Mouse (Mus musculus) heart, postnatal 36 days (tissue): Measurements from ENCODE around the gene Kif26b. TPM values are rescaled to one million over a fixed set of nuclear protein-coding genes. Genes with fewer than 3 reads are reported as not detected.

Experiments
- DNase-seq, 2 experiments: peaks; one replicate each; pipeline ENCODE4 v3.0.0; 2021 to 2022
- intact Hi-C: fragments of 180-260 bp; cut with DNase I; formaldehyde crosslinking; loops from one replicate; pipeline ENCODE4 v1.15.1; 2025
- total RNA-seq, 2 experiments: library from RNA; stranded (reverse); gene quantifications; 2 replicates each; pipeline ENCODE4 v1.2.3; 2021

The Kif26b gene
- total RNA-seq, 2 experiments from 2014 or later = 3.9 to 4.2 TPM

DNA sequence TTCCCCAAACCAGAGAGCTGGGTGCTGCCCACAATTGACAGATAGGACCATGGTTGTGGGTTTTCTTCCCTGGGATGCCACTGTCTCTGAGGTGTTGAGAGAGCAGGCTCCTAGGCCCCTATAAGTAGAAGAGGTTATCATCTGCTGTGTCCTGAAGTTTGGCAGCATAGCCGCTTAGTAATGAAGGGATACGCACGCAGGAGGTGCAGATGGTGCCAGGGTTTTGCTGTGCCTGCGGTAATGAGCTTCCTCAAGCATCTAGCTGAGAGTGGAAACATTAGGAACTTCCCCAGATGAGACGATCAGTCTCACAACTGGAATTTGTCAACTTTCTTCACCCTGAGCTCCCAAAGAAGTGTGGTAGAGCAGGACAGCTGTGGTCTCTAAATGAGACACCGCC lies 363.5 kb downstream of the Kif26b start:
- no peak for DNase-seq
- intact Hi-C loops = no loop called here

DNA sequence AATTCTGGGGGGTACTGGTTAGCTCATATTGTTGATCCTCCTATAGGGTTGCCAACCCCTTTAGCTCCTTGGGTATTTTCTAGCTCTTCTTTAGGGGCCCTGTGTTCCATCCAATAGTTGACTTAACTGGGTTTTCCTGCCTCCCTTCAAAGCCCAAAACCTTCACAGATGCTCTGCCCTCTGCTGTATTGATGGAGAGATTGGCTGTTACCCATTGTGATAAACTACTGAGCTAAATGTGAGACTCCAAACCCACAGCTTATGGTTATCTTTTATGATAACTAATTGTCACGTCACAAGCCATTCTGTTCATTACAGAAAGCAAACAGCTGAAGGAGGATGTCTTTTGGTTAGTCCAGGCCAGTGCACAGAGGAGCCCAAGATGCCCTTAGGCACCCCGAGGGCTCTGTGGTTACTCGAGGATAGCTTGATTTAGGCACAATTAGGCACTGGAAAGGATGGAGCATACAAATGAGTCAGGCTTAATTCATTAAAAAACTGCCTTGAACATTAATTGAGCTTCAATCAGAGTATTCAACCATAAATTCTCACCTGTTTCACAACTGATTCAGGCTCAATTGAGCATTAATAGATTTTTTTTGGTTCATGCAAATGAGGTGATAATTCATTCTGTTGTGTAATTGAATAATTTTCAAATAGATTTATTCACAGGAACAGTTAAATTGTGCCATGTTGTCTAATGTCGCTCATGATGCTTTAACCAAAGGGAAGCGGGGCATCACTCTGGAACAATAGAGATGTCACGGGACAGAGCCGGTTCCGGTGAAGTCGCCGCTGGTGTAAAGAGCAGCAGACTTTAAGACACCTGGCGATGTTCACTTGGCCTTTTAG lies 364.5 kb downstream of the Kif26b start:
- no peak for DNase-seq
- intact Hi-C loops = no loop called here

GRCm38 (mm10) chr1:178894081-178894401 lies 365.1 kb downstream of the Kif26b start:
- intact Hi-C loops = no loop called here

GRCm38 (mm10) chr1:178895674-178896073 lies 366.7 kb downstream of the Kif26b start:
- intact Hi-C loops = no loop called here
- DNase-seq = no peak

More at GRCm38 (mm10) chr1:178894081-178894401, 365.1 kb downstream of the Kif26b start:
- DNase-seq = no peak

DNA sequence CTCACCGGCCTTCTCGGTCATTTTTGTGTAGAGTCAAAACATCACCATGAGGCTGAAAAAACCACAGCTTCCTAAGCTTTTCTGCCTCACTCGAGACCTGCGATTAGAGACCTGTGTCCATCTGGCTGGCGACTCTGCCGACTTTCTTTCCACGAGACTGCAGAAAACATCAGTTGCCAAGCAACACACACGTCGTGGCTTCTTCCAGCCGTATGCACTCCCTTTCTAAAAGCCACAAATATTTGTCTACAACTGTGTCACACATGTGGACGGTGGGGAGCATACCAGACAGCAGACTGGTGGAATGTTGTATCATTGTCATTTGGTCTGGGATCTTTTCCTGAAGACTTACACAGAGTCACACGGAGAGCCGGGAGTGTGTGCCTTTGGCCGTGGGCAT lies 382.0 kb downstream of the Kif26b start:
- intact Hi-C loops = no loop called here

GRCm38 (mm10) chr1:178912936-178913716 lies 384.2 kb downstream of the Kif26b start:
- no peak for DNase-seq
- intact Hi-C loops = no loop called here

More for the DNA sequence above, 382.0 kb downstream of the Kif26b start:
- no peak for DNase-seq

GRCm38 (mm10) chr1:178915056-178915455 lies 386.1 kb downstream of the Kif26b start:
- intact Hi-C loops = no loop called here
- no peak for DNase-seq

DNA sequence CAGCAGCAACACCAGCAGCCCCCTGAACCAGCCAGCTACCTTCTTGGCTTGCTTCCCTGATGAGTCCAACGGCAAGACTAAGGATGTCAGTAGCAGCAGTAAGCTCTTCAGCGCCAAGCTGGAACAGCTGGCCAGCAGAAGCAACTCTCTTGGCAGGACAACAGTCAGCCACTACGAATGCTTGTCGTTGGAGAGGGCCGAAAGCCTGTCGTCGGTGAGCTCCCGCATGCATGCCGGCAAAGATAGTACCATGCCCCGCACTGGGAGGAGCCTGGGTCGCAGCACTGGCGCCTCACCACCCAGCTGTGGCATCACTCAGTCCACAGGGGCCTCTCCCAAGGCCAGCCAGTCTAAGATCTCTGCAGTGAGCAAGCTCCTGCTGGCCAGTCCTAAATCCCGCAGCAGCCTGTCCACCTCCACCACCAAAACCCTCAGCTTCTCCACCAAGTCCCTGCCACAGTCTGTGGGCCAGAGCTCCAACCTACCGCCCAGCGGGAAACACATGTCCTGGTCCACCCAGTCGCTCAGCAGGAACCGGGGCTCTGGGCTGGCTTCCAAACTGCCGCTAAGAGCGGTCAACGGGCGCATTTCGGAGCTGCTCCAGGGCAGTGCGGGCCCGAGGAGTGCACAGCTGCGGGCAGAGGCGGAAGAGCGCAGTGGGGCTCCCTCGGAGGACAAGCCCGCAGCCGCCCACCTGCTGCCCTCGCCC lies 388.4 kb downstream of the Kif26b start:
- no peak for DNase-seq
- intact Hi-C loops = no loop called here

GRCm38 (mm10) chr1:178924492-178925183 lies 395.7 kb downstream of the Kif26b start:
- no peak for DNase-seq
- intact Hi-C loops = no loop called here

- intact Hi-C loops = no loop called here
- no peak for DNase-seq
Measured at GRCm38 (mm10) chr1:178929531-178929930, 400.6 kb downstream of the Kif26b start.

DNA sequence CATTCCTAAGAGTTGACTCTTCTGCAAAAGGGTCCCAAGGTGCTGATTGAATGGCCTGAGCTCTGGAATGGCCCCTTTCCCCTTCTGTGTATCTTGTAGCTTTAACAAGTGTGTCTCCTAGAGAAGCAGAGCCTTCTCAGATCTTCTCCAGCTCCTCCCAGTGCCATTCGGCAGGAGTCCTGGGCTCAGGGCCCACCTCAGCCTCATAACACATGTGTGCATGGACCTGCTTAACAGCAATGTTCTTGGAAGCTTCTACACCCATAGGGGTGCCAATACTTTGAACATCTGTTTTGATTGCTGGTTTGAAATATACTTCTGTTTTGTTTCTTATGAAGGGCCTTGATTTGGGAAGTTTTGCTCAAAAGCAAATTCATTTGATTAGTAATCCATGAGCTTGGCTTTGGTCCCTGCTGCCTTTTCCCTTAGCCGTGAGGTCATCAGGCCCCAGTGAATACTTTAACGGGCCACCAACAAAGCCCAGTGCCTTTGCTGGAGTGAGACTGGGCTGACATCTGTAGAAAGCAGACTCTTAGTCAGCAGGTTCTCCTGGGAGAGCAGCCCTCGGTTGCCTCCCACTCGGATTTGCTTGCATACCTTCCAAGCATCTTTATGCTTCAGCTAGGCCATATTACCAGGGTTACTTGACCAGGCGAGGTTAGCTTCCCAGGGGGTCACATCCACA lies 405.2 kb downstream of the Kif26b start:
- no peak for DNase-seq
- intact Hi-C loops = no loop called here

- intact Hi-C loops = no loop called here
Measured at GRCm38 (mm10) chr1:178936457-178936856, 407.5 kb downstream of the Kif26b start.

GRCm38 (mm10) chr1:178936976-178937375 lies 408.1 kb downstream of the Kif26b start:
- intact Hi-C loops = no loop called here
- DNase-seq = no peak

More at GRCm38 (mm10) chr1:178936457-178936856, 407.5 kb downstream of the Kif26b start:
- DNase-seq = peak in 1 of 2 experiments; percentile 7

GRCm38 (mm10) chr1:178940353-178940752 lies 411.4 kb downstream of the Kif26b start:
- intact Hi-C loops = no loop called here
- no peak for DNase-seq

GRCm38 (mm10) chr1:178942251-178942963 lies 413.5 kb downstream of the Kif26b start:
- no peak for DNase-seq
- intact Hi-C loops = no loop called here

DNA sequence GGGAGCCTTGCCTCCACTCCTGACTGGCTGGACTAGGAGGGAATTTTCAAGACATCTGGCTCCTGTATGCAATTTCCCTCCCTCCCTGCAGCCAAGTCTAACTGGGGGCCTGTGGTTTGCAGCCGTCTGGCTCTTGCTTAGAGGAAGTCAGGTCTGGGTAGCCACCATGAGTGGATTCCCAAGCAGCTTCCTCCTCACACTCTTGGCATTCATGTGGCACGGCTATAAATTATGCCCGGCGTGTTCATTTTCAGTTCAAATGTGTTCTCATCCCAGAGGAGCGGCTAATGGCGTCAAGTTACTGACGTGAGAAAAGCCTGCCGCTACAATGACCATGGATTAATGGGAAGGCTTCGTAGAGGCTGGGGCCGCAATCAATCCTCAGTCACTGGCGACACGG lies 424.0 kb downstream of the Kif26b start:
- intact Hi-C loops = no loop called here
- DNase-seq = no peak

GRCm38 (mm10) chr1:178958641-178959040 lies 429.7 kb downstream of the Kif26b start:
- DNase-seq = no peak
- intact Hi-C loops = loop anchor here (5.0 kb wide), 1 partner anchor 184 kb away; no protein-coding TSS in a partner anchor

DNA sequence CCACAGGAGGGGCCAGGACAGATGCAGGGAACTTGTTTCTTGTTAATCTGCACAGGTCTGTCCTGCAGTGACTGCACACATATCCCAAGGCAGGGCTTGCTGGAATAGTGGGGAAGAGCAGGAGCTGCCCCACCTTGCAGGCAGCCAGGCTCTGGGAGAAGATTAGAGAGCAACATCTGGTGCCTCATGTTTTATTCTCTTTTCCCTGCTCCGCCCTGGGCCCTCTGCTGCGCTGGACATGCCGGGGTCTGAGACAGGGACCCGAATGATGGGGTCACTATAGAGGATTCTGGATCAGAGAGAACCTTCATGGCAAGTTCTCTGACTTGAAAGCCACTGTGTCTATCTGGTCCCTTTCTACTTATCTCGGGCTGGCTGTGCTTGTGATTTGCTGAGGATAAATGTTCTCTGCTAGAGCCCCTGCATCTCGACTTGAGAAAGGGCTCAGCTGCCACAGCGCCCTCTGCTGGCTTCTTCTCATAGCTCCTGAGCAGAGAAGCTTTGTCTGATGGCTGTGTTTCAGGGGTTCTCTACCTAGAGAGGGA lies 431.2 kb downstream of the Kif26b start:
- intact Hi-C loops = loop anchor here (1.0 kb wide), 1 partner anchor 433 kb away; no protein-coding TSS in a partner anchor
- peak; percentile 56 to 75 for DNase-seq

DNA sequence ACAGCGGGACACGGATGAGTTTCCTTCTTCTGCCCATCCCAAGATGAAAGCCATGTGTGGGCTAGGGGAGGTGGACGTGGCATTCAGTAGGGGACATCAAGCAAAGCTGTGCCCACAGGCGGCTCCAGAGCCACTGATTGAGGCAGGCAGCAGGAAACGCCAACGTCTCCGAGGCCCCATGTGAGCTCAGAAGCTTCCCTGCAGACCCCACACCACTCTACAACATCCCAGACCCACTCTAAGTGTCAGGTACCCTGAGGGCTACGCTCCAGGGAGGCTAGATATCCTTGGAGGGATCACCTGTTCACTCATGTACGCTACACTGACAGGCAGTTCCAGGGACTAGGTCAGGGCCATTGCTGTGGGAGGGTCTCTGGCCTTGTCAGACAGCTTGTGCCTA lies 432.7 kb downstream of the Kif26b start:
- intact Hi-C loops = no loop called here

More for the DNA sequence above, 432.7 kb downstream of the Kif26b start:
- no peak for DNase-seq
